Comparison of ENCODE assay signal across 21 mouse cellular contexts in the genomic region with DNA sequence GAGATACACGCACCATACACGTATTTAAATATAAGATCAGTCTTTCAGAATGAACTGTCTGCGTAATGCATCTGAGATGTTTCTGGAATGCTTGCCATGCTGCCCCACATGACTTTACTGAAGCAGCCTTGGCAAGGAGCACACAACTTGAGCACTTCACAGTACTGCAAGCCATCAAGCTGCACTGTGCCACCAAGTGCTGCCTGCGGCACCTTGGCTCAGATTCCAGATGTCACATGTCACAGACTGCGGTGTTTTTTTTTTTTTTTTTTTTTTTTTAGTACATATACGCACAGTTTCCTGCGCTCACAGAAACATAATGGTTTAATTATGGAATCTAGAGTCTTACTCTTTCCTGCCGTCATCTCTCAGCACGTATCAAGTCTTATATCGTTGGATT. TPM values are rescaled to one million over a fixed set of nuclear protein-coding genes. Genes with fewer than 3 reads are reported as not detected.
A peak's percentile ranks its signal among the peaks of the same experiment; 100 is the strongest.
DNase-seq lines count a peak whose midpoint lies in the region; ATAC-seq lines count a peak whose summit lies in the region.
"Had no signal": no experiment of that assay in that cellular context is flagged by ENCODE, and none has a peak within 500 bp of the region (broad histone marks: within the 10 kb centered on the region; RNA-seq: fewer than 3 reads in every experiment).

No protein-coding gene starts in this region.

- peak; percentile 76 for DNase-seq in heart, adult 11 months
- no peak for DNase-seq in heart, adult 18-20 months
- DNase-seq in kidney, adult 11 months = peak; percentile 5
- peak; percentile 33 for DNase-seq in lung, postnatal 10 days
- DNase-seq in lung, postnatal 25 days (ENCODE audit: low spot score) = no peak
- peak; percentile 3 for DNase-seq in lung, postnatal 36 days
- DNase-seq in cerebellum, adult 11-12 months = no peak
- DNase-seq: adrenal gland, adult 2 months; B cell, adult 2 months; cerebellum, adult 2 months; gastrocnemius, postnatal 36 days; midbrain, embryonic 14.5 days; right cerebral cortex, postnatal 14 days; thymus, postnatal 14 days had no signal

- no peak overlapping the region for H3K27ac ChIP-seq in kidney, embryonic 14.5 days (ENCODE audit: low read depth, low read length)
- H3K27ac ChIP-seq: heart, embryonic 13.5 days; hindbrain, embryonic 12.5 days; layer of hippocampus, adult 2 months; neural tube, embryonic 12.5 days had no signal

- no peaks in the 10 kb centered on the region for H3K36me3 ChIP-seq in kidney, embryonic 14.5 days (ENCODE audit: control insufficient read depth, insufficient read depth, low read length)
- H3K36me3 ChIP-seq: heart, embryonic 13.5 days; hindbrain, embryonic 12.5 days; neural tube, embryonic 12.5 days had no signal

- ATAC-seq in kidney, embryonic 14.5 days (ENCODE audit: low FRiP score, low TSS enrichment) = no peak
- ATAC-seq: intestine, postnatal 0 days had no signal

- H3K27me3 ChIP-seq in kidney, embryonic 14.5 days (ENCODE audit: control insufficient read depth, insufficient read depth, low read length) = no peaks in the 10 kb centered on the region
- H3K27me3 ChIP-seq: CH12.LX; heart, embryonic 13.5 days; hindbrain, embryonic 12.5 days; neural tube, embryonic 12.5 days had no signal

- H3K9ac ChIP-seq in kidney, embryonic 14.5 days (ENCODE audit: low read depth, low read length) = no peak overlapping the region
- H3K9ac ChIP-seq: heart, embryonic 13.5 days; hindbrain, embryonic 12.5 days; neural tube, embryonic 12.5 days had no signal

- WGBS in kidney, embryonic 14.5 days = 80% methylated on average over 10 of the region's 10 CpGs

- H3K4me2 ChIP-seq in kidney, embryonic 14.5 days (replicated peaks; ENCODE audit: low read depth, low read length) = no peak overlapping the region
- H3K4me2 ChIP-seq: heart, embryonic 13.5 days; hindbrain, embryonic 12.5 days; neural tube, embryonic 12.5 days had no signal

- 0 out of 2 replicates have a peak, but pooled peaks cover 3% of the 10 kb centered on the region for H3K4me1 ChIP-seq in kidney, embryonic 14.5 days (ENCODE audit: control insufficient read depth, insufficient read depth, low read length)
- H3K4me1 ChIP-seq: heart, embryonic 13.5 days; hindbrain, embryonic 12.5 days; neural tube, embryonic 12.5 days had no signal

- no peaks in the 10 kb centered on the region for H3K9me3 ChIP-seq in kidney, embryonic 14.5 days (ENCODE audit: control insufficient read depth, low read length)
- H3K9me3 ChIP-seq: heart, embryonic 13.5 days; hindbrain, embryonic 12.5 days; neural tube, embryonic 12.5 days had no signal

- no peak overlapping the region for H3K4me3 ChIP-seq in kidney, embryonic 14.5 days (ENCODE audit: low read length)
- H3K4me3 ChIP-seq: heart, embryonic 13.5 days; hindbrain, embryonic 12.5 days; layer of hippocampus, adult 2 months; neural tube, embryonic 12.5 days had no signal

RNA-seq across cellular contexts. Expression of a gene that starts 30.2 kb away (rescaled TPM):
- 100 to 1,000 TPM in 1 of 2 experiments, 10 to 100 TPM in 1; 99.4 to 103 TPM for total RNA-seq in heart, adult 18-20 months (2021)
- polyA plus RNA-seq in kidney, embryonic 14.5 days (2014; fragmentation: Nextera tagmentation; extraction: Ambion mirVana) = 266 and 271 TPM in 2 replicates

Comparison
In these comparisons a context has a peak if more than half of its experiments do, and no peak if none do; other contexts are left out.
1. DNase-seq: peak in heart, adult 11 months (single experiment), kidney, adult 11 months (single experiment), lung, postnatal 10 days (single experiment) and lung, postnatal 36 days (single experiment); none in heart, adult 18-20 months (0 of 2), lung, postnatal 25 days (single experiment) and cerebellum, adult 11-12 months (single experiment).